Mouse (Mus musculus): ENCODE data around the gene Csnk2a1.

- TF ChIP-seq CTCF (IDR thresholded peaks at IDR 0.05; ENCODE audit: low read depth) (no peak), EP300 (IDR thresholded peaks at IDR 0.05; ENCODE audit: low read depth) (no peak)
Observed at GRCm38 (mm10) chr2:152287560-152287959, 60.9 kb downstream of the Csnk2a1 start.
